Mouse (Mus musculus): Measurements from ENCODE around the gene Elk3. TPM values are rescaled to one million over a fixed set of nuclear protein-coding genes. Genes with fewer than 3 reads are reported as not detected.

Gene Elk3
- polyA plus RNA-seq, 1 experiment: 15.5 TPM

DNA sequence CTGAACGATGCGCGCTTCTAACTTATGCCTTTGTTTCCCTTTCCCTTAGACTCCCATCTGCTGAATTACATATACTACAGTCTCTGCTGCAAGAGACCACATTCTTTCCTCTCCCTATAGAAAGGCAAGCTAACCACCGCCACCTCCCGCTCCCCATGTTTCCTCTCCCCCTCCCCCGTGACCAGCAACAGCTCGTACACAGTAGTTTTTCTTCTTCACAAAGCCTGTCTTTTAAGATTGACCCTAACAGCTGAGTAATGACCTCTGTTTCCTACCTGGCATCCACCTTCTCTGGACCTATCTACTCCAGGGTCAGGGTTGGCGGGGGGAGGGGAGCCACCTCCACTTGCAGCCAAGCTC is 15.8 kb upstream of the Elk3 start:
- Histone ChIP-seq H3K4me3 (replicated peaks; ENCODE audit: control insufficient read depth, low read depth, low read length) (no peak overlapping the region), H3K4me1 (ENCODE audit: control insufficient read depth, insufficient read depth, low read length) (peaks cover 5% of the 10 kb centered on the region), H3K27ac (ENCODE audit: control insufficient read depth, insufficient read depth, low read depth, low read length, poor library complexity) (0 out of 2 replicates have a peak overlapping the region, but pooled peaks have one; percentile 7)
- 34% methylated on average over 8 of the region's 8 CpGs for WGBS
- no peak for TF ChIP-seq CTCF (IDR thresholded peaks at IDR 0.05; ENCODE audit: control insufficient read depth, insufficient read depth, low read length)
- no peak for TF ChIP-seq POLR2A (IDR thresholded peaks at IDR 0.05; ENCODE audit: borderline replicate concordance, control insufficient read depth, low read depth, low read length)

GRCm38 (mm10) chr10:93325804-93326740 is 15.1 kb upstream of the Elk3 start:
- WGBS: 18% methylated on average over 12 of the region's 12 CpGs

DNA sequence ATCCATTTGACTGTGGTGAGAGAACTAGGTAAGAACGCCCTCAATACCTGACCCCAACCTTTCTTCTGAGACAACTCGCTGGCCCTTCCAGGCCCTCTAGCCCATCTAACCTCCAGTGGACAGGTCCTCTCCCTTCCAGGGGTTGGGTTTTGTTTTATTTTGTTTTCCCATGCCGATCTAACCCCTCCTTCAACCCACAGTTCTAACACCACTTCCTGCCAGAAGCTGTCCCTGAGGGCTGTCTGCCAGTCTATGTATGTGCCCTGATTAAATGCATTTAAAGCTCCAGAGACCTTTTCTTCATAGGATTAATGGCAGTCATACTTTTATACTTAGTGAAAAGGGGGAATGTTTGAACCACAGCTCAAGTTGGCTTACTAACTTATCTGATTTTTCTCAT is 14.4 kb upstream of the Elk3 start:
- no peak for TF ChIP-seq CTCF (IDR thresholded peaks at IDR 0.05; ENCODE audit: control insufficient read depth, insufficient read depth, low read length)
- TF ChIP-seq POLR2A (IDR thresholded peaks at IDR 0.05; ENCODE audit: borderline replicate concordance, control insufficient read depth, low read depth, low read length): no peak
- Histone ChIP-seq H3K4me3 (replicated peaks; ENCODE audit: control insufficient read depth, low read depth, low read length) (no peak overlapping the region), H3K27ac (ENCODE audit: control insufficient read depth, insufficient read depth, low read depth, low read length, poor library complexity) (peak overlapping the region; percentile 26; the same call in 1 of the 2 replicates), H3K4me1 (ENCODE audit: control insufficient read depth, insufficient read depth, low read length) (peaks cover 5% of the 10 kb centered on the region)
- 23% methylated on average over 3 of the region's 3 CpGs for WGBS

More at GRCm38 (mm10) chr10:93325804-93326740, 15.1 kb upstream of the Elk3 start:
- H3K4me3 ChIP-seq (replicated peaks; ENCODE audit: control insufficient read depth, low read depth, low read length): no peak overlapping the region
- TF ChIP-seq CTCF (IDR thresholded peaks at IDR 0.05; ENCODE audit: control insufficient read depth, insufficient read depth, low read length) (no peak), POLR2A (IDR thresholded peaks at IDR 0.05; ENCODE audit: borderline replicate concordance, control insufficient read depth, low read depth, low read length) (no peak)
- peak overlapping the region; percentile 44 for H3K27ac ChIP-seq (ENCODE audit: control insufficient read depth, insufficient read depth, low read depth, low read length, poor library complexity)
- peaks cover 5% of the 10 kb centered on the region for H3K4me1 ChIP-seq (ENCODE audit: control insufficient read depth, insufficient read depth, low read length)

GRCm38 (mm10) chr10:93324438-93324837 is 13.5 kb upstream of the Elk3 start:
- Histone ChIP-seq H3K4me3 (replicated peaks; ENCODE audit: control insufficient read depth, low read depth, low read length) (no peak overlapping the region), H3K4me1 (ENCODE audit: control insufficient read depth, insufficient read depth, low read length) (peaks cover 5% of the 10 kb centered on the region), H3K27ac (ENCODE audit: control insufficient read depth, insufficient read depth, low read depth, low read length, poor library complexity) (no peak overlapping the region)
- 85% methylated on average over 2 of the region's 2 CpGs for WGBS
- TF ChIP-seq CTCF (IDR thresholded peaks at IDR 0.05; ENCODE audit: control insufficient read depth, insufficient read depth, low read length) (no peak), POLR2A (IDR thresholded peaks at IDR 0.05; ENCODE audit: borderline replicate concordance, control insufficient read depth, low read depth, low read length) (no peak)

DNA sequence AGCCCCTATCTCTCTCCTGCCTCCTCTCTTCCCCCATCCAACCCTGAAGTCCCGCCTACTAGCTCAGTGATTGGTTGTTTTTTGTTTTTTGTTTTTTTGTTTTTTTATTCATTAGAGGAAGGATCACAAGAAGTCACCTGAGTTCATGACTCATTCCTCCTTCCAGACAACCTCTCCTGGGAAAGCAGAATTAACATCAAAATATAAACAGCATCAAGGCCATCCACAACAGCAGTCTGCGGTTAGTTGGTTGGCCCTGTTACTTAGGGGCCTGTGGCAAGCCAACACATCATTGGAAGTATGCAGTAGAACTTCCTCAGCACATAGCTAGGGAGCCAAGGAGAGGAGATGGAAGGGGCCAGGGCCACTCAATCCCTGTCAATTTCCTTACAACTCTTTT is 12.7 kb upstream of the Elk3 start:
- 97% methylated on average over 2 of the region's 2 CpGs for WGBS
- TF ChIP-seq POLR2A (IDR thresholded peaks at IDR 0.05; ENCODE audit: borderline replicate concordance, control insufficient read depth, low read depth, low read length) (no peak), CTCF (IDR thresholded peaks at IDR 0.05; ENCODE audit: control insufficient read depth, insufficient read depth, low read length) (no peak)
- H3K4me1 ChIP-seq (ENCODE audit: control insufficient read depth, insufficient read depth, low read length): peaks cover 5% of the 10 kb centered on the region
- no peak overlapping the region for H3K27ac ChIP-seq (ENCODE audit: control insufficient read depth, insufficient read depth, low read depth, low read length, poor library complexity)
- no peak overlapping the region for H3K4me3 ChIP-seq (replicated peaks; ENCODE audit: control insufficient read depth, low read depth, low read length)

DNA sequence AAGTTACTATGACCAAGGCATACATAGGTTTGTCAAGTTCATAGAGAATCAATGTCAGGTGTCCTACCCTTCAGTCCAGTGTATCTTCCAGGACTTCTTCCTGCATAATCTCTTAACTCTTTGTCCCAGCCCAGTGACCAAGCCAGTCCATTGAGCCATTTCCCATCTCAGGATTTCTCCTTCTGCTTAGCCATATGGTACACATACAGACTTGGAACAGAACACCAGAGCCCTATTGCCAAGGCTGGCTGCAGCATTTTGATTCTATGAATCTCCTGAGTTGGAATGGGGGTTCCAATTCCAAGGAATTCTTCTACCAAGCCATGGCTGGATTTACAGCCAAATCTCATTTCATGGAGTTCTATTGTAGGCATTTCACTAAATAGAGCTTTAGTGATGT is 10.8 kb upstream of the Elk3 start:
- Histone ChIP-seq H3K27ac (ENCODE audit: control insufficient read depth, insufficient read depth, low read depth, low read length, poor library complexity) (no peak overlapping the region), H3K4me3 (replicated peaks; ENCODE audit: control insufficient read depth, low read depth, low read length) (no peak overlapping the region), H3K4me1 (ENCODE audit: control insufficient read depth, insufficient read depth, low read length) (peaks cover 5% of the 10 kb centered on the region)
- TF ChIP-seq CTCF (IDR thresholded peaks at IDR 0.05; ENCODE audit: control insufficient read depth, insufficient read depth, low read length) (no peak), POLR2A (IDR thresholded peaks at IDR 0.05; ENCODE audit: borderline replicate concordance, control insufficient read depth, low read depth, low read length) (no peak)

DNA sequence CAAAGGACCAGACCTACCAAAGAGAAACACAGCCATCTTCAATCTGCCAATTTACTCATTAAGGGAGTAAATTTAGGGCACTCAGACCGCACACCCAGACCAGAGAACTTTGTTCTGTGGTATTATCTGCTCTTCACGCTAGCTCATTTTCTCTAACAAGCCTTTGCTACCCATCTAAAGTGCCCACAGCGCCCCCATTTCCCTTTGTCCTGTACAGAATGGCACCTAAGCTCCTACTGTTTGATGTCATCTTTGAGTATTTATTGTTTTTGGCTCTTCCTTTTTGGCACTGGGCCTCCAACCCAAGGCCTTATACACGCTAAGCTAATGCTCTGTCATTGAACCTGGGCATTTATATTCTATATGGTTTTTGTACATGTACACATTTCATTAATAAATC is 9.2 kb upstream of the Elk3 start:
- no peak for TF ChIP-seq POLR2A (IDR thresholded peaks at IDR 0.05; ENCODE audit: borderline replicate concordance, control insufficient read depth, low read depth, low read length)
- no peak for TF ChIP-seq CTCF (IDR thresholded peaks at IDR 0.05; ENCODE audit: control insufficient read depth, insufficient read depth, low read length)
- 58% methylated on average over 4 of the region's 4 CpGs for WGBS
- Histone ChIP-seq H3K27ac (ENCODE audit: control insufficient read depth, insufficient read depth, low read depth, low read length, poor library complexity) (no peak overlapping the region), H3K4me3 (replicated peaks; ENCODE audit: control insufficient read depth, low read depth, low read length) (no peak overlapping the region), H3K4me1 (ENCODE audit: control insufficient read depth, insufficient read depth, low read length) (no peaks in the 10 kb centered on the region; the same call in 1 of the 2 replicates)

DNA sequence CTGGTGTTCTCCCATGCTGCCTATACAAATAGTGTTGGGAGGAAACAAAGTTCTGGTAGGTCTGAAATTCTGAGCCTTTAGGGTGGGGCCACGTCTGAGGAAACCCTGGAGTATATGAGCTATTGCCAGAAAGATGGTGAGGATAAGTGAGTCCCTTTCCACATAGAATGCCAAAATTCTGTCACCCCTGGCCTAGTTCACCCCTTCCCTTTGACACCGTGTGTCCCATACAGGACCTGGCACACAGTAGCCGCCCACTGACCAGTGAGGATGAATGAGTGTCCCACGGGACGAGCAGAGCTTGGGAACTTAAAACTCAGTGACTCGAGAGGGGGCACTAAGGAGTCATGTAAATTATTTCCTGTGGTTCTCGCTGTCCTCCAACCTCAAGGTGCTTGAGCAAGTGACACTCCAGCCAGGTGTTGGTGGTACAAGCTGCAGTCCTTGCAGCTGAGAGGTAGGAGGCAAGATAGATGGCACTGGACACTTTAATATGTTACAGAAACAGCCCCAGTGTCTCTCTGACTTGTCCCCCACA is 8.7 kb upstream of the Elk3 start:
- Histone ChIP-seq H3K4me1 (ENCODE audit: control insufficient read depth, insufficient read depth, low read length) (no peaks in the 10 kb centered on the region; the same call in 1 of the 2 replicates), H3K27ac (ENCODE audit: control insufficient read depth, insufficient read depth, low read depth, low read length, poor library complexity) (no peak overlapping the region), H3K4me3 (replicated peaks; ENCODE audit: control insufficient read depth, low read depth, low read length) (no peak overlapping the region)
- no peak for TF ChIP-seq CTCF (IDR thresholded peaks at IDR 0.05; ENCODE audit: control insufficient read depth, insufficient read depth, low read length)
- no peak for TF ChIP-seq POLR2A (IDR thresholded peaks at IDR 0.05; ENCODE audit: borderline replicate concordance, control insufficient read depth, low read depth, low read length)
- WGBS: 57% methylated on average over 7 of the region's 7 CpGs
